Mouse (Mus musculus): Measurements from ENCODE around the gene Polr3b.
A peak's percentile ranks its signal among the peaks of the same experiment; 100 is the strongest.

Gene Polr3b

GRCm38 (mm10) chr10:84621826-84622790 is at the start of gene Polr3b:
Polr3b (plus strand) TSS chr10:84622292.
- DNase-seq (ENCODE audit: low spot score in 2 of 2): peak; percentile 83

- DNase-seq (ENCODE audit: low spot score in 2 of 2): no peak
These were observed 48.2 kb upstream of the Polr3b start for GRCm38 (mm10) chr10:84573671-84574420.

- no peak for DNase-seq (ENCODE audit: low spot score in 2 of 2)
These were observed 46.1 kb upstream of the Polr3b start for GRCm38 (mm10) chr10:84576029-84576394.

GRCm38 (mm10) chr10:84576395-84577070 is 45.6 kb upstream of the Polr3b start, which contains the start of gene Tcp11l2:
Tcp11l2 (plus strand) TSS chr10:84576626.
- DNase-seq (ENCODE audit: low spot score in 2 of 2): peak; percentile 89 to 91

GRCm38 (mm10) chr10:84577071-84577727 is 44.9 kb upstream of the Polr3b start:
- peak; percentile 48 to 70 for DNase-seq (ENCODE audit: low spot score in 2 of 2)

- DNase-seq (ENCODE audit: low spot score in 2 of 2): no peak
These were observed 43.4 kb upstream of the Polr3b start for GRCm38 (mm10) chr10:84578738-84579137.

- DNase-seq (ENCODE audit: low spot score in 2 of 2): no peak
These were observed 42.6 kb upstream of the Polr3b start for GRCm38 (mm10) chr10:84579527-84579926.

- DNase-seq (ENCODE audit: low spot score in 2 of 2): no peak
These were observed 40.9 kb upstream of the Polr3b start for GRCm38 (mm10) chr10:84581191-84581590.

GRCm38 (mm10) chr10:84582236-84582635 is 39.9 kb upstream of the Polr3b start:
- no peak for DNase-seq (ENCODE audit: low spot score in 2 of 2)

- DNase-seq (ENCODE audit: low spot score in 2 of 2): no peak
These were observed 37.4 kb upstream of the Polr3b start for GRCm38 (mm10) chr10:84584451-84585293.

- DNase-seq (ENCODE audit: low spot score in 2 of 2): no peak
These were observed 36.8 kb upstream of the Polr3b start for GRCm38 (mm10) chr10:84585294-84585650.

- DNase-seq (ENCODE audit: low spot score in 2 of 2): no peak
These were observed 31.1 kb upstream of the Polr3b start for GRCm38 (mm10) chr10:84590956-84591355.

- DNase-seq (ENCODE audit: low spot score in 2 of 2): no peak
These were observed 30.4 kb upstream of the Polr3b start for GRCm38 (mm10) chr10:84591640-84592148.

GRCm38 (mm10) chr10:84592745-84593144 is 29.3 kb upstream of the Polr3b start:
- no peak for DNase-seq (ENCODE audit: low spot score in 2 of 2)

- DNase-seq (ENCODE audit: low spot score in 2 of 2): no peak
These were observed 24.8 kb upstream of the Polr3b start for GRCm38 (mm10) chr10:84597127-84597785.

GRCm38 (mm10) chr10:84598172-84598571 is 23.9 kb upstream of the Polr3b start:
- DNase-seq (ENCODE audit: low spot score in 2 of 2): no peak

GRCm38 (mm10) chr10:84600136-84600535 is 22.0 kb upstream of the Polr3b start:
- no peak for DNase-seq (ENCODE audit: low spot score in 2 of 2)

- DNase-seq (ENCODE audit: low spot score in 2 of 2): no peak
These were observed 17.8 kb upstream of the Polr3b start for GRCm38 (mm10) chr10:84604335-84604734.

- DNase-seq (ENCODE audit: low spot score in 2 of 2): no peak
These were observed 13.7 kb upstream of the Polr3b start for GRCm38 (mm10) chr10:84608361-84608760.

- DNase-seq (ENCODE audit: low spot score in 2 of 2): no peak
These were observed 11.8 kb upstream of the Polr3b start for GRCm38 (mm10) chr10:84610324-84610723.

Measured in spleen, postnatal 14 days (tissue).